Mouse (Mus musculus) megakaryocyte, embryonic 14.5 days (primary cell): ENCODE data around the gene Rprml. TPM values are rescaled to one million over a fixed set of nuclear protein-coding genes. Genes with fewer than 3 reads are reported as not detected.

Experiments
- H3K27me3 ChIP-seq: replicated peaks from 2 replicates; pipeline ENCODE3; 2012; ENCODE audit warnings: inconsistent platforms
- H3K36me3 ChIP-seq: replicated peaks from 2 replicates; pipeline ENCODE3; 2012; ENCODE audit warnings: low read length, inconsistent platforms, mixed read lengths
- H3K4me1 ChIP-seq: 2 replicates; pipeline ENCODE4 v1.6.1; 2012; ENCODE audit warnings: inconsistent platforms
- H3K4me3 ChIP-seq: replicated peaks from 2 replicates; pipeline ENCODE3; 2012; ENCODE audit warnings: moderate library complexity, mild to moderate bottlenecking, inconsistent platforms
- H3K9me3 ChIP-seq: 2 replicates; pipeline ENCODE4 v1.6.1; 2012; ENCODE audit warnings: inconsistent platforms
- FLI1 ChIP-seq: IDR thresholded peaks from 2 replicates; pipeline ENCODE4 v1.6.1; 2012; ENCODE audit warnings: low read length, inconsistent platforms, mixed read lengths
- GATA1 ChIP-seq: IDR thresholded peaks from 3 replicates; pipeline ENCODE4 v1.6.1; 2012; ENCODE audit warnings: mixed read lengths, low read length, inconsistent platforms, borderline replicate concordance
- polyA plus RNA-seq: library from polyadenylated mRNA; stranded (reverse); fragments of >175 nt; gene quantifications from 2 replicates; pipeline ENCODE4 v1.2.3, GENCODE M21; 2012; ENCODE audit warnings: low replicate concordance; ENCODE audit not compliant: insufficient read depth

The Rprml gene
- not detected in 2 replicates for polyA plus RNA-seq

GRCm38 (mm10) chr11:103649301-103649982 lies at the start of gene Rprml:
Gene Rprml (plus strand): TSS chr11:103649570.
- H3K27me3 ChIP-seq = peaks cover 95% of the 10 kb centered on the region

DNA sequence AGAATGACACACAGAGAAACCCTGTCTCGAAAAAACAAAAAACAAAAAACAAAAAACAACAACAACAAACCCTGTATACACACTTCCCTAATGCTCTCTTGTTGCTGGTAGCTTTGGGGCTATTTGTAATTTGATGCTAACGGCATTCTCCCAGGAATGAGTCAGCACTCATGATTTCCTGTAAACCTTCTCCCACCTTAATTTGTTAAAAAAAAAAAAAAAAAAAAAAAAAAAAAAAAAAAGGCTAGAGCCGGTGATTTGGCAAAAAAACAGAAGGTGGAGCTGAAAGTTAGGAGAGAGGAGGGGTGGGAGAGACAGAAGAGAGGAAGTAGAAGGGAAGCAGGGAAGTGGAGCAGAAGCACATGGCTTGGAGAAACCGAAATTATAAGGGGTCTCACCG lies 42.8 kb upstream of the Rprml start:
- no peaks in the 10 kb centered on the region for H3K9me3 ChIP-seq
- H3K27me3 ChIP-seq = peaks cover 8% of the 10 kb centered on the region
- H3K4me3 ChIP-seq = no peak overlapping the region
- no peaks in the 10 kb centered on the region for H3K4me1 ChIP-seq
- TF ChIP-seq GATA1 (no peak), FLI1 (no peak)
- no peaks in the 10 kb centered on the region for H3K36me3 ChIP-seq

More at GRCm38 (mm10) chr11:103649301-103649982, at the start of gene Rprml:
- Histone ChIP-seq H3K9me3 (peaks cover 24% of the 10 kb centered on the region), H3K36me3 (no peaks in the 10 kb centered on the region), H3K4me3 (peak within 1 kb of the TSS; percentile 85), H3K4me1 (peaks cover 23% of the 10 kb centered on the region)
- TF ChIP-seq GATA1 = no peak
- no peak for TF ChIP-seq FLI1

GRCm38 (mm10) chr11:103610772-103611171 lies 38.6 kb upstream of the Rprml start:
- Histone ChIP-seq H3K4me1 (no peaks in the 10 kb centered on the region), H3K36me3 (no peaks in the 10 kb centered on the region), H3K27me3 (peaks cover 10% of the 10 kb centered on the region), H3K9me3 (no peaks in the 10 kb centered on the region), H3K4me3 (no peak overlapping the region)
- no peak for TF ChIP-seq GATA1
- no peak for TF ChIP-seq FLI1

DNA sequence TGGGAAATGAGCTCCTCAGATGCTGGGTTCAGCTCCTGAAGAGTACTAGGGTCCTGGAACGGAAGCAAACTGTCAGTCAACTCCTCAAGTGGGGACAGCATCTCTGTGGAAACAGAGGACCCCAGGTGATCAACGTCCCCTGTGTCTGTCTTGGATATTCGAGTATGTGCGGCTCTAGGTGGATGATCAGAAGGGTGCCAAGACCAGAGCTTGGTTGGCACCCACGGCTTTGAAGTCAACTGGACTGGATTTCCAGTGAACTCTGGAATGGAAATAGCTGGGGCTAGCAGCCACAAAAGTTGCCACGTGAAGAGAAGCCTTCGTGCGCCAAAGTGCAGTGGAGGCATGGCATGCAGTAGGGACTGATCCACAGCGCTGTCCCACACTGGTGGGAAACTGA lies 28.3 kb upstream of the Rprml start, which contains the start of gene Gm884:
Gene Gm884, minus strand, starts transcription at position 101 of the 400 bp plus-strand sequence.
- H3K4me1 ChIP-seq = no peaks in the 10 kb centered on the region
- H3K36me3 ChIP-seq = no peaks in the 10 kb centered on the region
- TF ChIP-seq FLI1 (no peak), GATA1 (no peak)
- no peaks in the 10 kb centered on the region for H3K9me3 ChIP-seq
- H3K27me3 ChIP-seq = peaks cover 36% of the 10 kb centered on the region
- H3K4me3 ChIP-seq = no peak within 1 kb of the TSS

DNA sequence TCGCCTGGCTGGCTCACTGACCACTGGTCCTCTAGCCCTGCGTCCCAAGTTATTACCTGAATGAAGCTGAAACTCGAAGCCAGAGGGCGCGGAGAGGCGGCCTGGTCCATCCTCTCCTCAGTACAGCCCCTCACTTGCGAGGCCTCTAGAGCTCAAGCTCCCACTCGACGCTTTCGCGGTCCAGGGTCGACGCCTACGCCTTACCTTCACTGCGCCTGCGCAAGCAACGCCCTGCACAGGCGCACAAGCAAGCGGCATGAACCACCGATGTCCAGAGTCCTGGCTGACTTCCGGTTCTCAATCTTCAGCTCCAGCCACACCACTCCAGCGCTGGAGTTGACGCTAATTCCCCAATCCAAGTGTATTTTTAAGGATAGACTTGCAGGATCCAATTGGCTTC lies 21.9 kb upstream of the Rprml start:
- Histone ChIP-seq H3K27me3 (peaks cover 15% of the 10 kb centered on the region), H3K4me1 (no peaks in the 10 kb centered on the region), H3K9me3 (peaks cover 13% of the 10 kb centered on the region), H3K36me3 (no peaks in the 10 kb centered on the region), H3K4me3 (no peak overlapping the region)
- no peak for TF ChIP-seq GATA1
- TF ChIP-seq FLI1 = no peak

DNA sequence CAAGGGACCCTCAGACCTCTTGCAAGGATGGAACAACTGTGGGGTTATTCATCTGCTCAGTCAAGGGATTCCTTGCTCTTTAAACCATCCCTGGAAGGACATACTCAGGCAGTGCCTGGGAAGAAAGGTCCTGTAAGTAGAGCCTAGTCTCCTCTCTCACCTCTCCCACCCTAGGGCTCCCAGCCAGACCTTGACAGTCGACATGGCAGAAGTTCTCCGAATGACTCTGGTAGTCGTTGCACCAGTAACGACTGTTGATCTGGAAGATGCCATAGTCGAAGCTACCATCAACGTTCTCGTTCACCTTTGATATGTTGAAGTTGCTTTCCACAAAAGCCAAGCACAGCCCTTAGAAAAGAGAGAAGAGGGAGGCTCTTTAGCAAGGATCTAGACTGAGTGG lies 14.6 kb upstream of the Rprml start:
- Histone ChIP-seq H3K9me3 (peaks cover 13% of the 10 kb centered on the region), H3K4me3 (no peak overlapping the region), H3K4me1 (0 out of 2 replicates have a peak, but pooled peaks cover 4% of the 10 kb centered on the region), H3K27me3 (peaks cover 63% of the 10 kb centered on the region), H3K36me3 (no peaks in the 10 kb centered on the region)
- TF ChIP-seq GATA1 (no peak), FLI1 (no peak)

GRCm38 (mm10) chr11:103635481-103635880 lies 13.9 kb upstream of the Rprml start:
- TF ChIP-seq GATA1 (no peak), FLI1 (no peak)
- Histone ChIP-seq H3K4me3 (no peak overlapping the region), H3K9me3 (peaks cover 14% of the 10 kb centered on the region), H3K27me3 (peaks cover 69% of the 10 kb centered on the region), H3K4me1 (0 out of 2 replicates have a peak, but pooled peaks cover 5% of the 10 kb centered on the region), H3K36me3 (no peaks in the 10 kb centered on the region)

- Histone ChIP-seq H3K4me3 (no peak overlapping the region), H3K27me3 (peaks cover 76% of the 10 kb centered on the region), H3K36me3 (no peaks in the 10 kb centered on the region), H3K4me1 (0 out of 2 replicates have a peak, but pooled peaks cover 5% of the 10 kb centered on the region), H3K9me3 (peaks cover 14% of the 10 kb centered on the region)
- TF ChIP-seq GATA1 (no peak), FLI1 (no peak)
These were observed 13.1 kb upstream of the Rprml start for GRCm38 (mm10) chr11:103636261-103636660.

GRCm38 (mm10) chr11:103638790-103639189 lies 10.6 kb upstream of the Rprml start, which contains the start of gene Lyzl6:
Gene Lyzl6 (minus strand): TSS chr11:103638890.
- H3K27me3 ChIP-seq = peaks cover 82% of the 10 kb centered on the region
- no peak within 1 kb of the TSS for H3K4me3 ChIP-seq
- TF ChIP-seq FLI1 = no peak
- TF ChIP-seq GATA1 = no peak
- 0 out of 2 replicates have a peak, but pooled peaks cover 5% of the 10 kb centered on the region for H3K4me1 ChIP-seq
- H3K9me3 ChIP-seq = peaks cover 9% of the 10 kb centered on the region
- H3K36me3 ChIP-seq = no peaks in the 10 kb centered on the region

- TF ChIP-seq GATA1 (no peak), FLI1 (no peak)
- Histone ChIP-seq H3K9me3 (peaks cover 16% of the 10 kb centered on the region), H3K4me3 (no peak overlapping the region), H3K4me1 (0 out of 2 replicates have a peak, but pooled peaks cover 5% of the 10 kb centered on the region), H3K36me3 (no peaks in the 10 kb centered on the region), H3K27me3 (peaks cover 80% of the 10 kb centered on the region)
These were observed 9.9 kb upstream of the Rprml start for GRCm38 (mm10) chr11:103639407-103639946.
